20 mouse cellular contexts compared by ENCODE assay signal in the genomic region with DNA sequence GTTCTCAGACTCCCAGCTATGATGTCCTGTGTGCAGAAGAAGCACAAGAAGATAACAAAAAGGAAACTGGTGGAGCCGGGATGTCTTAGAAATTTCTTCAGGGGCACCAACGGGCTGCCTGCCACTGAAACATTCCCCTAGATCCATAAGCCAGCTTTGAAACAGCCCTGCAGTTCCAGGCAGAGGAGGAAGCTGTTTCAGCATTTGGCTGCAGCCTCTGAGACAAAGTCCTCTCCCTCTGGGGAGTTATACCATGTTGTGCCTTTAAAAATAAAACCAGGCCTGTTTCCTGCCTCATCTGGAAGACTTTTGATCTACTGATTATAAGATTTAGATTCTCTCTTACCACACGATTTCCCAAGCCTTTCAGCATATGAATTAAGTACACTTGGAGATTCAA. TPM values are rescaled to one million over a fixed set of nuclear protein-coding genes. Genes with fewer than 3 reads are reported as not detected.
A peak's percentile ranks its signal among the peaks of the same experiment; 100 is the strongest.
DNase-seq lines count a peak whose midpoint lies in the region; ATAC-seq and TF ChIP-seq lines count a peak whose summit lies in the region.
"Had no signal": no experiment of that assay in that cellular context is flagged by ENCODE, and none has a peak within 500 bp of the region (broad histone marks: within the 10 kb centered on the region; RNA-seq: fewer than 3 reads in every experiment).

No protein-coding gene starts in this region.

- DNase-seq in hindbrain, postnatal 0 days (ENCODE audit: low spot score), result no peak
- no peak for DNase-seq in hindbrain, embryonic 10.5 days (ENCODE audit: low spot score)
- no peak for DNase-seq in layer of hippocampus, adult 2 months (ENCODE audit: low spot score in 2 of 2)
- no peak for DNase-seq in layer of hippocampus, adult 9-11 months
- DNase-seq in limb, embryonic 10.5 days (ENCODE audit: low spot score), result no peak
- DNase-seq in stomach, postnatal 0 days (ENCODE audit: low spot score), result no peak
- DNase-seq: adrenal gland, adult 8-10 months; cerebellum, adult 9-11 months; heart, adult 18-20 months; lung, adult 2 months; right cerebral cortex, postnatal 14 days; spleen, adult 18-20 months had no signal

- no peaks in the 10 kb centered on the region for H3K9me3 ChIP-seq in hindbrain, postnatal 0 days (ENCODE audit: low read length)
- H3K9me3 ChIP-seq in hindbrain, embryonic 10.5 days, result no peaks in the 10 kb centered on the region
- H3K9me3 ChIP-seq in limb, embryonic 10.5 days (replicated peaks), result no peaks in the 10 kb centered on the region
- H3K9me3 ChIP-seq in stomach, postnatal 0 days (ENCODE audit: control insufficient read depth, low read length), result no peaks in the 10 kb centered on the region
- H3K9me3 ChIP-seq: embryonic facial prominence, embryonic 12.5 days; liver, embryonic 12.5 days; megakaryocyte, embryonic 14.5 days; midbrain, embryonic 15.5 days; neural tube, embryonic 15.5 days had no signal

- no peaks in the 10 kb centered on the region for H3K36me3 ChIP-seq in hindbrain, postnatal 0 days (ENCODE audit: insufficient read depth, low read length)
- H3K36me3 ChIP-seq in hindbrain, embryonic 10.5 days, result peaks cover 29% of the 10 kb centered on the region; the same call in 1 of the 2 replicates
- peaks cover 5% of the 10 kb centered on the region; the same call in 1 of the 2 replicates for H3K36me3 ChIP-seq in limb, embryonic 10.5 days
- H3K36me3 ChIP-seq in myocyte (ENCODE audit: control insufficient read depth, insufficient read depth), result no peaks in the 10 kb centered on the region
- no peaks in the 10 kb centered on the region for H3K36me3 ChIP-seq in stomach, postnatal 0 days (ENCODE audit: control insufficient read depth, insufficient read depth, low read length)
- H3K36me3 ChIP-seq: embryonic facial prominence, embryonic 12.5 days; liver, embryonic 12.5 days; midbrain, embryonic 15.5 days; neural tube, embryonic 15.5 days had no signal

- H3K27me3 ChIP-seq in hindbrain, postnatal 0 days (ENCODE audit: insufficient read depth, low read length), result no peaks in the 10 kb centered on the region
- H3K27me3 ChIP-seq in hindbrain, embryonic 10.5 days (ENCODE audit: insufficient read depth, poor library complexity, severe bottlenecking), result no peaks in the 10 kb centered on the region
- peaks cover 3% of the 10 kb centered on the region; the same call in 1 of the 2 replicates for H3K27me3 ChIP-seq in limb, embryonic 10.5 days (ENCODE audit: low read depth, poor library complexity, severe bottlenecking)
- no peaks in the 10 kb centered on the region for H3K27me3 ChIP-seq in myocyte (ENCODE audit: control insufficient read depth, insufficient read depth, insufficient read length)
- H3K27me3 ChIP-seq in stomach, postnatal 0 days (ENCODE audit: control insufficient read depth, insufficient read depth, low read length), result no peaks in the 10 kb centered on the region
- H3K27me3 ChIP-seq: embryonic facial prominence, embryonic 12.5 days; midbrain, embryonic 15.5 days; neural tube, embryonic 15.5 days had no signal

- no peak for TF ChIP-seq POLR2A in myocyte (IDR thresholded peaks at IDR 0.05; ENCODE audit: insufficient read length, low read depth)

- WGBS in hindbrain, postnatal 0 days, result 67% methylated on average over 3 of the region's 3 CpGs
- WGBS in hindbrain, embryonic 10.5 days, result 81% methylated on average over 3 of the region's 3 CpGs
- 71% methylated on average over 3 of the region's 3 CpGs for WGBS in limb, embryonic 10.5 days
- WGBS in stomach, postnatal 0 days, result 48% methylated on average over 3 of the region's 3 CpGs

- ATAC-seq in hindbrain, postnatal 0 days, result no peak
- ATAC-seq in stomach, postnatal 0 days (ENCODE audit: low FRiP score, low TSS enrichment), result no peak
- ATAC-seq: forebrain, embryonic 16.5 days; liver, embryonic 12.5 days; midbrain, embryonic 15.5 days had no signal

- no peak for TF ChIP-seq EP300 in stomach, postnatal 0 days (optimal IDR thresholded peaks at IDR 0.05)

- no peak for TF ChIP-seq CTCF in hindbrain, postnatal 0 days (IDR thresholded peaks at IDR 0.05; ENCODE audit: low read depth)
- TF ChIP-seq CTCF in layer of hippocampus, adult 2 months (conservative IDR thresholded peaks at IDR 0.05), result no peak
- TF ChIP-seq CTCF in stomach, postnatal 0 days (IDR thresholded peaks at IDR 0.05; ENCODE audit: low read depth), result no peak

- peaks cover 38% of the 10 kb centered on the region for H3K4me1 ChIP-seq in hindbrain, postnatal 0 days (ENCODE audit: insufficient read depth, low read length)
- H3K4me1 ChIP-seq in hindbrain, embryonic 10.5 days (replicated peaks), result peaks cover 62% of the 10 kb centered on the region
- H3K4me1 ChIP-seq in limb, embryonic 10.5 days, result peaks cover 79% of the 10 kb centered on the region
- peaks cover 12% of the 10 kb centered on the region; the same call in 1 of the 2 replicates for H3K4me1 ChIP-seq in stomach, postnatal 0 days (replicated peaks; ENCODE audit: control insufficient read depth, insufficient read depth)

- H3K79me2 ChIP-seq in myocyte (ENCODE audit: control insufficient read depth, insufficient read depth), result peaks cover 41% of the 10 kb centered on the region

- no peak overlapping the region for H3K4me2 ChIP-seq in hindbrain, postnatal 0 days (ENCODE audit: low read depth, low read length)
- peak overlapping the region; percentile 57 for H3K4me2 ChIP-seq in myocyte (ENCODE audit: low read depth)
- H3K4me2 ChIP-seq in stomach, postnatal 0 days (replicated peaks; ENCODE audit: low read depth), result no peak overlapping the region
- H3K4me2 ChIP-seq: embryonic facial prominence, embryonic 12.5 days; liver, embryonic 12.5 days; midbrain, embryonic 15.5 days; neural tube, embryonic 15.5 days had no signal

- peak overlapping the region; percentile 15; the same call in 1 of the 2 replicates for H3K27ac ChIP-seq in hindbrain, postnatal 0 days
- H3K27ac ChIP-seq in hindbrain, embryonic 10.5 days, result no peak overlapping the region
- H3K27ac ChIP-seq in layer of hippocampus, adult 2 months, result peak overlapping the region; percentile 53
- peak overlapping the region; percentile 42; the same call in 1 of the 2 replicates for H3K27ac ChIP-seq in limb, embryonic 10.5 days
- H3K27ac ChIP-seq in stomach, postnatal 0 days (replicated peaks), result no peak overlapping the region
- H3K27ac ChIP-seq: embryonic facial prominence, embryonic 12.5 days; kidney, postnatal 0 days; liver, embryonic 12.5 days; midbrain, embryonic 15.5 days; neural tube, embryonic 15.5 days had no signal

- H3ac ChIP-seq in myocyte (ENCODE audit: control insufficient read depth, insufficient read length), result no peak overlapping the region

- no peak overlapping the region for H3K9ac ChIP-seq in hindbrain, postnatal 0 days (replicated peaks; ENCODE audit: low read length)
- no peak overlapping the region for H3K9ac ChIP-seq in stomach, postnatal 0 days (ENCODE audit: low read length)
- H3K9ac ChIP-seq: embryonic facial prominence, embryonic 12.5 days; liver, embryonic 12.5 days; midbrain, embryonic 15.5 days; neural tube, embryonic 15.5 days had no signal

- H3K4me3 ChIP-seq in hindbrain, postnatal 0 days (ENCODE audit: low read length), result no peak overlapping the region
- no peak overlapping the region for H3K4me3 ChIP-seq in hindbrain, embryonic 10.5 days
- no peak overlapping the region for H3K4me3 ChIP-seq in layer of hippocampus, adult 2 months
- H3K4me3 ChIP-seq in limb, embryonic 10.5 days, result no peak overlapping the region
- no peak overlapping the region for H3K4me3 ChIP-seq in myocyte
- H3K4me3 ChIP-seq in stomach, postnatal 0 days (ENCODE audit: low read depth, low read length), result no peak overlapping the region
- H3K4me3 ChIP-seq: embryonic facial prominence, embryonic 12.5 days; liver, embryonic 12.5 days; megakaryocyte, embryonic 14.5 days; midbrain, embryonic 15.5 days; neural tube, embryonic 15.5 days had no signal

TF ChIP-seq in myocyte, 11 proteins besides CTCF, POLR2A, EP300 and RAD21:
- TF ChIP-seq E2F4 (IDR thresholded peaks at IDR 0.05; ENCODE audit: insufficient read depth), result no peak
- no peak for TF ChIP-seq REST (IDR thresholded peaks at IDR 0.05; ENCODE audit: insufficient read depth, insufficient read length)
- TF ChIP-seq USF1 (IDR thresholded peaks at IDR 0.05; ENCODE audit: low read depth), result no peak

RNA-seq across cellular contexts. Expression of a gene that starts 55.3 kb away (rescaled TPM):
- 131 and 146 TPM in 2 replicates for total RNA-seq in hindbrain, postnatal 0 days (2014; rRNA removed)
- 23.0 and 27.8 TPM in 2 replicates for polyA plus RNA-seq in hindbrain, postnatal 0 days (2015; fragmentation: Nextera tagmentation; extraction: Ambion mirVana)
- polyA plus RNA-seq in hindbrain, embryonic 10.5 days (2016; fragmentation: Nextera tagmentation; extraction: Ambion mirVana), result 12.7 and 14.4 TPM in 2 replicates
- total RNA-seq in layer of hippocampus, adult 2 months (2021), result 10 to 100 TPM; 26.2 to 27.4 TPM
- 13.7 and 15.7 TPM in 2 replicates for polyA plus RNA-seq in limb, embryonic 10.5 days (2016; fragmentation: Nextera tagmentation; extraction: Ambion mirVana)
- 22.1 TPM for polyA plus RNA-seq in myocyte (2012; fragmentation: generic; extraction: Trizol)
- polyA plus RNA-seq in stomach, postnatal 0 days (2015; fragmentation: Nextera tagmentation; extraction: Ambion mirVana), result 15.2 and 19.6 TPM in 2 replicates

Comparison
In these comparisons a context has a peak if more than half of its experiments do, and no peak if none do; other contexts are left out.
1. H3K27ac ChIP-seq: peak in hindbrain, postnatal 0 days (single experiment), layer of hippocampus, adult 2 months (single experiment) and limb, embryonic 10.5 days (single experiment); none in hindbrain, embryonic 10.5 days (single experiment) and stomach, postnatal 0 days (single experiment).